Mouse (Mus musculus) stomach, postnatal 0 days (tissue): ENCODE results near the gene Fam83d.

Experiments used
- CTCF ChIP-seq: IDR thresholded peaks from 2 replicates; pipeline ENCODE4 v1.5.1; 2016; ENCODE audit warnings: antibody characterized with exemption, low read depth, mild to moderate bottlenecking, moderate library complexity
- EP300 ChIP-seq: optimal IDR thresholded peaks from 2 replicates; pipeline ENCODE3; 2016; ENCODE audit warnings: antibody characterized with exemption

- TF ChIP-seq CTCF (no peak), EP300 (no peak)
These were observed 49.8 kb downstream of the Fam83d start for GRCm38 (mm10) chr2:158817708-158818107.
